Mouse (Mus musculus) urinary bladder, adult 2 months (tissue): Measurements from ENCODE around the gene Gm26938. TPM values are rescaled to one million over a fixed set of nuclear protein-coding genes. Genes with fewer than 3 reads are reported as not detected.

Experiments
- DNase-seq: peaks from one replicate; pipeline ENCODE4 v3.0.0; 2022; ENCODE audit warnings: low spot score
- polyA plus RNA-seq: library from polyadenylated mRNA; depleted of rRNA; stranded (reverse); fragments of >200 nt; gene quantifications from 2 replicates; pipeline ENCODE4 v1.2.3, GENCODE M21; 2012; rRNA removed

Gene Gm26938
- polyA plus RNA-seq = not detected in 2 replicates

DNA sequence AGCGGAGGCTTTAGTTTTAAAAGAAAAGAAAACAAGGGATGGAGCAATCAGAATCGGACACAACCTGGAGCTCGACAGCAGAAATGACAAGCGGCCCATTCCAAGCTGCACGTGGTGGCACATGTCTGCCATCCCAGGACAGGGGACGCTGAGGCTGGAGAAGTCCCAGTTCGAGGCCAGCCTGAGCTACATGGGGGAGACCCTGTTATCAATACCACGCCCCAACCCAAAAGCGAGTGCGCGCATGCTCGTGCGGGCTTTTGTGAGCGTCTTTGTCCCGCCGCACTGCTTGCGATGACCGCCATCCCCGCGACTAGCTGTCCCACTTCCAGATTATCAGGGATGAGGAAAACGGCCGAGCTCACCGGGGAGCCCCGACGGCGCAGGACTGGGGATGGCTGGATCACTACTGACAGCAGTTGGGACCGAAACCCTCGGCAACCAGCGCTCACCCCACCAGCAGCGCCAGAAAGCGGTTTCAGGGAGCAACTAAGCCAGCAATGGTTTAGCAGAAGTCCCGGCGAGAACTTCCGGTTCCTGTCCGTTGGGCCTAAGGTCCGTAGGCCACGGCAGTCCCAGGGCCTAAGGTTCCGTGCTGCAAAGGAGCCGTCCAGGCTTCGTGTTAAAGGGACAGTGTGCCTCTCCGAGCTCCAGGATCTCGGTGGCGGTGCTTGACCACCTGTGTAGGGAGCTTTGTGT is at the start of gene Gm26938, which contains the start of gene Psmg3:
TSS of gene Gm26938 (minus strand) at position 51 of the 699 bp plus-strand sequence.
TSS of gene Psmg3 (minus strand) at position 529 of the 699 bp plus-strand sequence.
- DNase-seq = peak; percentile 85

DNA sequence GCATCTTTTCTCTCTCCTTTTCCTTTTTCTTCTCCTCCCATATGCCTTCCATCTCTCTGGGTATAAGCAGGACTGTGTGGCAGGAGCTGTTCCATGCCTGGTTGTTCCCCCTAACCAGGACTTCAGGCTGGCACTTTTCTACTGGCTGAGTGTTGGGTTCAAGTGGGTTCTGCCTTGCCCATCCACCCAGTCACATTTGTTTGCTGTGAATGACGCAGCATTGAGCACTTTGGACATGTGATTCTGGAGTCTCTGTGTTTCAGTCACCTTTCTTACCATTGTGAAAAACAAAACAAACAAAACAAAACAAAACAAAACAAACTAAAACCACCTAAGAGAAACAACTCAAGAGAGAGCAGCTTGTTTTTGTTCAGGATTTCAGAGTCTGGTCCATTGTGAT is 45.3 kb upstream of the Gm26938 start:
- no peak for DNase-seq

DNA sequence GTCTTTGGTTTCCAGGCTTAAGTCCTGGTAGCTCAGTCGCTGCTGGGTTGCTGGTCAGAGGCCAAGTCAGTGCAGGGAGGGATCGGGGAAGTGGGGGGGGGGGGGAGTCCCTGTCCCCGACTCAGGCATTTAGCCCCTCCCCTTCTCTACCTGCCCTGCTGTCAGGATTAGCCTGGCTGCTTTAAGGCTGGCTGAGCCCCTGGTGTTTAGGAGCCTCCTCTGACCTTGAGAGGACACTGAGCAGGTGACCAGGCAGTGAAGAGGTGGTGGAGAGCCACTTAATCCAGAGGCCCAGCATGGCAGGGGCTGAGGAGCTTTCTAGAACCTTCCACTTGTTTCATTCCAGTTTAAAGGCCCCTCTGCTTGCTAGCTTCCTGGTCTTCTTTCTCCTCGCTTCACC is 44.7 kb upstream of the Gm26938 start:
- DNase-seq = no peak

- no peak for DNase-seq
Measured at GRCm38 (mm10) chr5:139862759-139863158, 36.6 kb upstream of the Gm26938 start.

DNA sequence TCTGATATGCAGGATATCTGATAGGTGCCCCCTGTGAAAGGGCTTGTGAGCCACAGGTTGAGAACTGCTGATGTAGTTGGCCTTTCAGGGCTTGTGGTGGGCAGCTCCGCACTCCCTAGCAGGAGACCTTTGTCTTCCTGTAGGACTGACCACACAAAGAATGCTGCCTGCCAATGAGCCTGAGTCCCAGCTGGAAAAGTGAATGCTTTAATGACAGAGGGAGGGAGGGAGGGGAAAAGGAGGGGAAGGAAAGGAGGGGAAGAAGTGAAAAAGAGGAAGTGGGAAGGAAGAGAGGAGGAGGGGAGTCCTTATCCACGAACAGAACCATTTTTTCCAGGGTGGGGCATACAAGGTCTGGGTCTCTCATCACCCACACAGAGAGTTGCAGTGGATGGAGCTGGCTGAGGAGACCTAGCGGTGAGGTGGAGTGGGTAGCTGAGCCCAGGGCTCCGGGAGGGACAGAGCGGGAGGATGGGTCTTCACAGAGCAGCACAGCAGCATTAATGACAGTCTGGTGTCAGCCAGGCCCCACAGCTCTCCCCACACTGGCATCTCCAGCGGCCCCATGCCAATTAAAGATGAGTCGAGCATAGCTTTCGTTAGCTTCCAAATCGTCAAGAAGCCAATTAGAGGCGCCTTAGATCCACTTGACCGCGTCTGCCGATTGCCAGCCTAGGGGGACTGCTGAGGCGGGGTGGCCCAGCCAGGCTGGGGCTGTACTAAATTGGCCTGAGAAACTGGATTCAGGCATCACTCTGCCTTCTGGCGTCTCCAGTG is 34.3 kb upstream of the Gm26938 start:
- DNase-seq = no peak

DNA sequence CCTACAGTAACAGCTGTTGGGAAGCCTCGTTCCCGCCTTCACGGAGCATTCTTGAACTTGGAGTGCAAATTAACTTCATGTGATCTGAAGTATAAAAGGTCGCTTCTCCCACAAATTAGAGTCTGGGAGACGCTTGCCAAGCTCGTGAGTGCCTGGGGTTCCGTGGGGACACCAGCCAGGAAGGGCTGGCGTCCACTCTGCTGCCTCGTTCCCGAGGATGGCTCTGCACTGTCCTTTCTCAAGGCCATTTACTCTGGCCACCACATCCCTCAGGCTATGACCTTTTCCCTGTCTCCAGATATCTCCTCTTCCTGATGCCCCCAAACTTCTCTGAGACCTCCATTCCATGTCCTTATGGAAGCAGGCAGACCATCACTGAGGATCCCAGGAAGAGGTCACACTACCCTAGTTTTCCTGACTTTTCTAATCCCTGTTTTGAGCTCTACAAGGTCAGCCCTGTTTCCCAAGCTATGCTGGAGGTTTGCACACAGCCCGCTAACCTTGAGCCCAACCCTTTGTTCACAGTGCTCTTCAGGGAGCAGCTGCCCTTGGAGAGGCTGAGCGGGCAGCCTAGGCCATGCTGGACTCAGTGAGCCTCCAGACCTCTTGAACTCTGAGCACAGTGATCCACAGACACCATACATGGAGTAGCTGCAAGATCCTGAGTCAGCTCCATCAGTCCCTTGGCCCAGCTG is 23.6 kb upstream of the Gm26938 start:
- no peak for DNase-seq

DNA sequence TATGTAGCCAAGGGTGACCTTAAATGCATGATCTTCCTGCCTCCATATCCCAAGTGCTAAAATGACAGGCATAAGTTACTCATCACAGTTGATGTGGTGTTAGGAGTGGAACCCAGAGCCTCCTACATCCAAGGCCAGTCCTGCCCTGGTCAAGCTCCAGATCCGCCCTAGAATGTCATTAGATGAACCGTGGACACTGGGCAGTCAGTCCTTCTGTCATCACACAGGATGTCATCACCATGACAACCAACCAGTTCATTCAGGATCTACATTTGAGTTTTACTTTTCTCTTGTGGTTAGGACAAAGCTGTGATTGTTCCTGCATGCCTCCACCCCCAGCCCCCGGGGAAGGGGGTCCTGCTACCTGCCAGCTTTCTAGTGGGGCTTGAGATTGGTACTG is 12.9 kb upstream of the Gm26938 start:
- no peak for DNase-seq

GRCm38 (mm10) chr5:139838476-139838892 is 12.3 kb upstream of the Gm26938 start:
- DNase-seq = peak; percentile 29

GRCm38 (mm10) chr5:139835706-139836105 is 9.5 kb upstream of the Gm26938 start:
- DNase-seq = no peak

- no peak for DNase-seq
Measured at GRCm38 (mm10) chr5:139832125-139832524, 5.9 kb upstream of the Gm26938 start.

DNA sequence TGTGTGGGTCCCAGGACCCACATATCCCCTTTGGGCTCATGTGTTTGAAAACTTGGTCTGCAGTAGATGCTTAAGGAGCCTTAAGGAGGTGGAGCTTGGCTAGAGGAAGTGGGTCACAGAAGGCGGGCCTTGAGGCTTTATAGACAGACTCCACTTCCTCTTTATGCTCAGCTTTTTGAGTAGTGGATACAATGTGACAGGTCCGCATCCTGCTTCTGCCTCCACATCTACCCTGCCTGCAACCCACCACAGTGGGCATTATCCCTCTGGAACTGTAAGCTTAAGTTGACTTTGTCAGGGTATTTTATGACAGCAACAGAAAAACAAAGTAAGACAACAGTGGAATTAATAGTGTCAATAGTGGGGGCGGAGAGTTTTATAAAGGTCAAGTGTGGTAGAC is 4.5 kb upstream of the Gm26938 start:
- DNase-seq = no peak

GRCm38 (mm10) chr5:139829384-139829783 is 3.2 kb upstream of the Gm26938 start:
- DNase-seq = no peak

DNA sequence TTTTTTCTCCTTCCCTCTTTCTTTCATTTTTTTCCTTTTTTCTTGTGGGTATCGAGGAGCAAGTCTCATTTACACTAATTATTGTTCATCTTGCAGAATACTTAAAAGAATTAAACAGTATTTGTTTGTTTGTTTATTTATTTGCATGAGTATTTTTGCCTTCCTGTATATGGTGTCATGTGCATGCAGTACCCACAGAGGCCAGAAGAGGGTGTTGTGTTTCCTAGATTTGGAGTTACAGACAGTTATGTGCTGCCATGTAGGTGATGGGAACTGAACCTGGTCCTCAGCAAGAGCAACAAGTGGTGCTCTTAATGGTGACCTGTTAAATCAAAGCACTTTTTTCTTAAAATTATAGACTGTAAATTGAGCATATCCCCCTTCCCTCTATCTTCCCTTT is 1.4 kb upstream of the Gm26938 start:
- no peak for DNase-seq

DNA sequence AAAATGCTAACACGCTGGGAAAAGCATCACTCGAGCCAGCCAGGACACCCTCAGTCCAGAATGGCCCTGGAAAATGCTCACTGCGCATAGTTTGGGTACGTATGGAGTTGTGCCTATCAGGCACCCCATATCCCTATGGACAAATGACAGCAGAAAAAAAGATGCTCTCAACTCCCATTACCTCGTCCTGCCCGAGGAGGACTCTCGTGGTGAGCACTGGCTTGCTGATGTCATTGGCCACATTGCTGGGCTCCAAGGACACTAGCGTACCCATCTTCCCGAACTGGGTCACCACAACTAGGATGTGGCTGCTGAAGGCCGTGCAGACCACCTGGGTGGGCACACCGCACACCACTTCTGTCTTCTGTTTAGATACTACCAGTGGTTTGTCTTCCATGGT is 260 bp downstream of the Gm26938 start:
- DNase-seq = no peak

GRCm38 (mm10) chr5:139824531-139824930 is 1.7 kb downstream of the Gm26938 start:
- no peak for DNase-seq

- DNase-seq = no peak
Measured at GRCm38 (mm10) chr5:139821466-139822459, 4.4 kb downstream of the Gm26938 start.

- DNase-seq = no peak
Measured at GRCm38 (mm10) chr5:139819538-139820181, 6.5 kb downstream of the Gm26938 start, which contains the start of gene Tmem184a. TSS of gene Tmem184a (minus strand) at chr5:139819917.

DNA sequence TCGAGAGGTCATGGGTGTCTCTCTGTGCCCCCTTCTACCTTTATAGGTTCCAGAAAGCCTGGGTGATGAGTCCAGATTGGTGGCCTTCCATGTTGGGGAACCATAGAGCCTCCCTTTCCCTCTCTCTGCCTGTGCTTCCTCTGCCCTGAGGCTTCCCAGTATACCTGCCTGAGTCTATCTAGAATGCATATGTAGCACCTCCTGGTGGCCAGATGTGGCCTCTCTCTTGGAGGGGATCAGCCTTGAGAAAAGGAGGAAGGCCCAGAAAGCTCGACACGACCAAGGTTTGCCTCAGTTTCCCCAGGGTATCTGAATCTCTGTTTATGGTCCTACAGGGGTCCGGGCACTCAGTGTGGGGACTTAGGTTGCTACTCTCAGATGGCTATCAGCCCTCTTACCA is 7.4 kb downstream of the Gm26938 start:
- no peak for DNase-seq

DNA sequence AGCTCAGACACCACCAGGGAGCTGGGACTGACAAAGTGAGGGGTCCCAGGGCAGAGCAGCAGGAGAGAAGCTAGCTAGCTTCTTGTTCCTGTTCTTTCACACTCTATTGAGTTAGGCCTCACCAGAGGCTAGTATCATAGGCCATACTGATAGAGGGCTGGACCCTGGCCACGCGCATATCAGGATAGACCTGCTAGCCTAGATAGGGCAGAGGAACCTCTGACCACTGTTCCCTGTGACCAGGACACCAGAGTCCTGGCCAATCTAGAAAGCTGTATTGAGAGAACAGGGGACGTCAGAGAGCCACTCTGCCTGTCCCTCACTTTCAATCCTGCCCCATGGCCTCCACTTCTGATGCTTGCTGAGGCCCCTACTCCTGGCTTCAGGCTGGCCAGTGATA is 8.2 kb downstream of the Gm26938 start:
- DNase-seq = no peak

- DNase-seq = no peak
Measured at GRCm38 (mm10) chr5:139817292-139817691, 8.9 kb downstream of the Gm26938 start.

GRCm38 (mm10) chr5:139816445-139816844 is 9.8 kb downstream of the Gm26938 start:
- DNase-seq = no peak
